Mouse (Mus musculus) gastrocnemius, adult 2 months (tissue): ENCODE measurements around the gene Ipo9. TPM values are rescaled to one million over a fixed set of nuclear protein-coding genes. Genes with fewer than 3 reads are reported as not detected.
"Not testable (repeated sequence)": the region's sequence is repeated elsewhere in the genome, so short reads cannot be mapped to it uniquely, and the experiment has no call there.

Experiments used
- DNase-seq: peaks from one replicate; pipeline ENCODE4 v3.0.0; 2022
- H3K27ac ChIP-seq: fragments of 200-600 bp; 2 replicates; pipeline ENCODE4 v1.8.1; 2022; ENCODE audit warnings: mild to moderate bottlenecking
- H3K4me3 ChIP-seq: fragments of 200-600 bp; 2 replicates; pipeline ENCODE4 v1.8.1; 2022; ENCODE audit warnings: mild to moderate bottlenecking, moderate library complexity
- CTCF ChIP-seq: fragments of 200-600 bp; IDR thresholded peaks from 2 replicates; pipeline ENCODE4 v1.8.1; 2022; ENCODE audit warnings: antibody characterized with exemption, mild to moderate bottlenecking, moderate library complexity
- intact Hi-C: fragments of 180-260 bp; cut with DNase I; formaldehyde crosslinking; loops from one replicate; pipeline ENCODE4 v1.15.1; 2025
- total RNA-seq, 2 experiments: library from RNA; stranded (reverse); gene quantifications; 2 replicates each; pipeline ENCODE4 v1.2.3; 2021

The Ipo9 gene
- total RNA-seq, 2 experiments from 2014 or later: 24.0 to 27.8 TPM

GRCm38 (mm10) chr1:135413996-135414395 is 16.3 kb downstream of the Ipo9 start:
- H3K27ac ChIP-seq: 0 out of 2 replicates have a peak overlapping the region, but pooled peaks have one; percentile 6
- peak; percentile 35 for DNase-seq
- intact Hi-C loops: no loop called here

GRCm38 (mm10) chr1:135412130-135412529 is 18.2 kb downstream of the Ipo9 start:
- no peak for TF ChIP-seq CTCF
- no peak for DNase-seq
- intact Hi-C loops: no loop called here
- no peak overlapping the region for H3K4me3 ChIP-seq
- no peak overlapping the region for H3K27ac ChIP-seq

More at GRCm38 (mm10) chr1:135413996-135414395, 16.3 kb downstream of the Ipo9 start:
- no peak overlapping the region for H3K4me3 ChIP-seq
- TF ChIP-seq CTCF: no peak

- TF ChIP-seq CTCF: no peak
- Histone ChIP-seq H3K4me3 (no peak overlapping the region), H3K27ac (peak overlapping the region; percentile 66)
- intact Hi-C loops: no loop called here
- DNase-seq: peak; percentile 87
Observed at GRCm38 (mm10) chr1:135410967-135411366, 19.3 kb downstream of the Ipo9 start.

GRCm38 (mm10) chr1:135408973-135409372 is 21.3 kb downstream of the Ipo9 start:
- Histone ChIP-seq H3K27ac (no peak overlapping the region), H3K4me3 (no peak overlapping the region)
- intact Hi-C loops: no loop called here
- no peak for DNase-seq
- TF ChIP-seq CTCF: no peak

GRCm38 (mm10) chr1:135405356-135405755 is 24.9 kb downstream of the Ipo9 start:
- Histone ChIP-seq H3K4me3 (no peak overlapping the region), H3K27ac (no peak overlapping the region)
- DNase-seq: no peak
- intact Hi-C loops: no loop called here
- no peak for TF ChIP-seq CTCF

- Histone ChIP-seq H3K27ac (no peak overlapping the region), H3K4me3 (no peak overlapping the region)
- intact Hi-C loops: no loop called here
- no peak for DNase-seq
- TF ChIP-seq CTCF: peak; percentile 23; the same call in 1 of the 2 replicates
Observed at GRCm38 (mm10) chr1:135401452-135402110, 28.7 kb downstream of the Ipo9 start.

- no peak for DNase-seq
- no peak overlapping the region for H3K27ac ChIP-seq
- no peak for TF ChIP-seq CTCF
- intact Hi-C loops: no loop called here
- H3K4me3 ChIP-seq: no peak overlapping the region
Observed at GRCm38 (mm10) chr1:135399466-135399865, 30.8 kb downstream of the Ipo9 start.

GRCm38 (mm10) chr1:135385161-135385560 is 45.1 kb downstream of the Ipo9 start:
- Histone ChIP-seq H3K4me3 (no peak overlapping the region), H3K27ac (peak overlapping the region; percentile 61)
- intact Hi-C loops: no loop called here
- peak; percentile 40 for TF ChIP-seq CTCF
- DNase-seq: peak; percentile 69

- intact Hi-C loops: no loop called here
- no peak for TF ChIP-seq CTCF
- no peak for DNase-seq
- Histone ChIP-seq H3K4me3 (no peak overlapping the region), H3K27ac (no peak overlapping the region; the same call in 1 of the 2 replicates)
Observed at GRCm38 (mm10) chr1:135384171-135384570, 46.1 kb downstream of the Ipo9 start.

- DNase-seq, intact Hi-C loops, H3K4me3 ChIP-seq, H3K27ac ChIP-seq: not testable (repeated sequence)
- peak; percentile 53 for TF ChIP-seq CTCF
Observed at GRCm38 (mm10) chr1:135381560-135381959, 48.7 kb downstream of the Ipo9 start.

- intact Hi-C loops: no loop called here
- TF ChIP-seq CTCF: no peak
- Histone ChIP-seq H3K4me3 (no peak overlapping the region), H3K27ac (peak overlapping the region; percentile 93)
- peak; percentile 27 for DNase-seq
Observed at GRCm38 (mm10) chr1:135380071-135380991, 50.0 kb downstream of the Ipo9 start.

- DNase-seq: peak; percentile 32
- peak overlapping the region; percentile 93 for H3K27ac ChIP-seq
- intact Hi-C loops: no loop called here
- TF ChIP-seq CTCF: no peak
- H3K4me3 ChIP-seq: no peak overlapping the region
Observed at GRCm38 (mm10) chr1:135379048-135379447, 51.3 kb downstream of the Ipo9 start.

GRCm38 (mm10) chr1:135378576-135378975 is 51.7 kb downstream of the Ipo9 start:
- H3K4me3 ChIP-seq: peak overlapping the region; percentile 51
- peak overlapping the region; percentile 93 for H3K27ac ChIP-seq
- intact Hi-C loops: no loop called here
- peak; percentile 87 for DNase-seq
- TF ChIP-seq CTCF: no peak
